Mouse (Mus musculus) MEL (cell line): ENCODE measurements around the gene Osbpl11. TPM values are rescaled to one million over a fixed set of nuclear protein-coding genes. Genes with fewer than 3 reads are reported as not detected.

ENCODE experiments used
- DNase-seq: peaks from one replicate; pipeline ENCODE4 v3.0.0; 2011; ENCODE audit warnings: low read depth, low spot score
- H3K27ac ChIP-seq: 2 replicates; pipeline ENCODE4 v1.5.1; 2012; ENCODE audit warnings: low read depth, mild to moderate bottlenecking, control low read depth, low read length, moderate library complexity; ENCODE audit not compliant: control insufficient read depth
- H3K27me3 ChIP-seq, 2 experiments: fragments of 150-350 bp in 1 of 2; sonication (generic) in 1 of 2; 2 replicates each; pipeline ENCODE4 v1.6.1; 2012; ENCODE audit warnings: low read length in 2 of 2, mild to moderate bottlenecking in 2 of 2, improper control_type of control experiment in 1 of 2, moderate library complexity in 1 of 2; ENCODE audit not compliant: insufficient read depth in 2 of 2, control insufficient read depth in 1 of 2
- H3K36me3 ChIP-seq, 2 experiments: 2 replicates each; pipeline ENCODE4 v1.6.1; 2012 to 2014; ENCODE audit warnings: low read length in 2 of 2, improper control_type of control experiment in 1 of 2, inconsistent platforms in 1 of 2, mild to moderate bottlenecking in 1 of 2; ENCODE audit not compliant: insufficient read depth in 2 of 2, control insufficient read depth in 1 of 2
- H3K4me1 ChIP-seq, 2 experiments: fragments of 150-350 bp in 1 of 2; sonication (generic) in 1 of 2; 2 replicates each; pipeline ENCODE4 v1.6.1; 2012; ENCODE audit warnings: low read length in 2 of 2, improper control_type of control experiment in 1 of 2, mild to moderate bottlenecking in 1 of 2; ENCODE audit not compliant: insufficient read depth in 2 of 2, control insufficient read depth in 1 of 2
- H3K4me3 ChIP-seq, 2 experiments: fragments of 150-350 bp in 1 of 2; sonication (generic) in 1 of 2; 2 replicates each; pipeline ENCODE4 v1.5.1; 2012; ENCODE audit warnings: low read depth in 2 of 2, low read length in 2 of 2, mild to moderate bottlenecking in 2 of 2, moderate library complexity in 2 of 2, control low read depth in 1 of 2, improper control_type of control experiment in 1 of 2; ENCODE audit not compliant: control insufficient read depth in 1 of 2, insufficient read depth in 1 of 2
- H3K79me2 ChIP-seq: 2 replicates; pipeline ENCODE4 v1.6.1; 2012; ENCODE audit warnings: mild to moderate bottlenecking, low read length, moderate library complexity; ENCODE audit not compliant: control insufficient read depth, poor library complexity, insufficient read depth
- H3K9ac ChIP-seq: 2 replicates; pipeline ENCODE4 v1.6.1; 2012; ENCODE audit warnings: low read depth, mild to moderate bottlenecking, control low read depth, low read length, moderate library complexity; ENCODE audit not compliant: control insufficient read depth, poor library complexity, severe bottlenecking
- H3K9me3 ChIP-seq: fragments of 150-350 bp; sonication (generic); replicated peaks from 2 replicates; pipeline ENCODE4 v1.6.1; 2012; ENCODE audit warnings: mild to moderate bottlenecking, low read length, improper control_type of control experiment, moderate library complexity; ENCODE audit not compliant: insufficient read depth
- BHLHE40 ChIP-seq: IDR thresholded peaks from 2 replicates; pipeline ENCODE4 v1.6.1; 2012; ENCODE audit warnings: low read depth, mild to moderate bottlenecking, inconsistent platforms, low read length, improper control_type of control experiment, borderline replicate concordance
- CHD1 ChIP-seq: IDR thresholded peaks from 2 replicates; pipeline ENCODE4 v1.6.1; 2012; ENCODE audit warnings: low read depth, mild to moderate bottlenecking, inconsistent platforms, low read length, improper control_type of control experiment
- CHD2 ChIP-seq: IDR thresholded peaks from 2 replicates; pipeline ENCODE4 v1.6.1; 2011; ENCODE audit warnings: low read length, improper control_type of control experiment
- CTCF ChIP-seq, 3 experiments: IDR thresholded peaks in 2 of 3; conservative IDR thresholded peaks in 1 of 3; 2 replicates each; pipeline ENCODE4 v1.5.1; 2011 to 2012; ENCODE audit warnings: low read length in 3 of 3, low read depth in 2 of 3, mild to moderate bottlenecking in 2 of 3, improper control_type of control experiment in 1 of 3, inconsistent platforms in 1 of 3, mixed read lengths in 1 of 3, moderate library complexity in 1 of 3; ENCODE audit not compliant: control insufficient read depth in 1 of 3, insufficient read depth in 1 of 3, poor library complexity in 1 of 3, severe bottlenecking in 1 of 3
- E2F4 ChIP-seq: IDR thresholded peaks from 2 replicates; pipeline ENCODE4 v1.6.1; 2011; ENCODE audit warnings: low read depth, low read length, improper control_type of control experiment, borderline replicate concordance
- EP300 ChIP-seq, 2 experiments: IDR thresholded peaks; 2 replicates each; pipeline ENCODE4 v1.6.1; 2011; ENCODE audit warnings: improper control_type of control experiment in 2 of 2, low read length in 2 of 2, low read depth in 1 of 2, mild to moderate bottlenecking in 1 of 2
- ETS1 ChIP-seq: IDR thresholded peaks from 2 replicates; pipeline ENCODE4 v1.6.1; 2012; ENCODE audit warnings: low read depth, mild to moderate bottlenecking, inconsistent platforms, low read length, improper control_type of control experiment, moderate library complexity
- GATA1 ChIP-seq: IDR thresholded peaks from 2 replicates; pipeline ENCODE4 v1.6.1; 2011; ENCODE audit warnings: low read depth, low read length, improper control_type of control experiment
- HCFC1 ChIP-seq: IDR thresholded peaks from 2 replicates; pipeline ENCODE4 v1.6.1; 2012; ENCODE audit warnings: low read depth, mild to moderate bottlenecking, inconsistent platforms, low read length, improper control_type of control experiment, moderate library complexity
- JUND ChIP-seq: IDR thresholded peaks from 2 replicates; pipeline ENCODE4 v1.6.1; 2011; ENCODE audit warnings: low read depth, mild to moderate bottlenecking, improper control_type of control experiment, low read length
- KAT2A ChIP-seq: conservative IDR thresholded peaks from 2 replicates; pipeline ENCODE4 v1.6.1; 2012; ENCODE audit warnings: low read depth, low read length, improper control_type of control experiment, inconsistent platforms
- MAX ChIP-seq: IDR thresholded peaks from 2 replicates; pipeline ENCODE4 v1.6.1; 2011; ENCODE audit warnings: low read length, improper control_type of control experiment
- MAZ ChIP-seq: IDR thresholded peaks from 2 replicates; pipeline ENCODE4 v1.6.1; 2012; ENCODE audit warnings: low read depth, mild to moderate bottlenecking, inconsistent platforms, low read length, improper control_type of control experiment
- MXI1 ChIP-seq: IDR thresholded peaks from 2 replicates; pipeline ENCODE4 v1.6.1; 2011; ENCODE audit warnings: mild to moderate bottlenecking, low read depth, low read length, improper control_type of control experiment
- MYB ChIP-seq: IDR thresholded peaks from 2 replicates; pipeline ENCODE4 v1.6.1; 2011; ENCODE audit warnings: mild to moderate bottlenecking, low read depth, low read length, improper control_type of control experiment
- MYC ChIP-seq: IDR thresholded peaks from 2 replicates; pipeline ENCODE4 v1.6.1; 2011; ENCODE audit warnings: low read depth, mild to moderate bottlenecking, low read length, improper control_type of control experiment, moderate library complexity
- NRF1 ChIP-seq: IDR thresholded peaks from 2 replicates; pipeline ENCODE4 v1.6.1; 2014; ENCODE audit warnings: low read depth, mild to moderate bottlenecking, inconsistent platforms, low read length, improper control_type of control experiment, moderate library complexity; ENCODE audit not compliant: poor library complexity, insufficient read depth, severe bottlenecking
- POLR2A ChIP-seq, 2 experiments: IDR thresholded peaks; 2 replicates each; pipeline ENCODE4 v1.6.1; 2011 to 2012; ENCODE audit warnings: low read length in 2 of 2, mild to moderate bottlenecking in 2 of 2, control low read depth in 1 of 2, improper control_type of control experiment in 1 of 2, low read depth in 1 of 2, moderate library complexity in 1 of 2; ENCODE audit not compliant: control insufficient read depth in 1 of 2, insufficient read depth in 1 of 2, poor library complexity in 1 of 2
- POLR2AphosphoS2 ChIP-seq: IDR thresholded peaks from 2 replicates; pipeline ENCODE4 v1.6.1; 2011; ENCODE audit warnings: low read length, improper control_type of control experiment
- POLR2AphosphoS5 ChIP-seq: IDR thresholded peaks from 2 replicates; pipeline ENCODE4 v1.6.1; 2012; ENCODE audit warnings: low read depth, borderline replicate concordance, mild to moderate bottlenecking, inconsistent platforms, low read length, moderate library complexity, mixed read lengths
- RCOR1 ChIP-seq: IDR thresholded peaks from 2 replicates; pipeline ENCODE4 v1.6.1; 2012; ENCODE audit warnings: low read depth, mild to moderate bottlenecking, inconsistent platforms, low read length, improper control_type of control experiment
- SIN3A ChIP-seq: IDR thresholded peaks from 2 replicates; pipeline ENCODE4 v1.6.1; 2012; ENCODE audit warnings: low read length, improper control_type of control experiment, inconsistent platforms
- SMC3 ChIP-seq: IDR thresholded peaks from 2 replicates; pipeline ENCODE4 v1.6.1; 2011; ENCODE audit warnings: low read depth, low read length, improper control_type of control experiment
- TAL1 ChIP-seq: IDR thresholded peaks from 2 replicates; pipeline ENCODE4 v1.6.1; 2012; ENCODE audit warnings: mild to moderate bottlenecking, inconsistent platforms, low read length, moderate library complexity, mixed read lengths
- TCF12 ChIP-seq: IDR thresholded peaks from 2 replicates; pipeline ENCODE4 v1.6.1; 2014; ENCODE audit warnings: low read depth, mild to moderate bottlenecking, inconsistent platforms, low read length, improper control_type of control experiment, moderate library complexity
- USF1 ChIP-seq: IDR thresholded peaks from 2 replicates; pipeline ENCODE4 v1.6.1; 2014; ENCODE audit warnings: low read depth, mild to moderate bottlenecking, inconsistent platforms, low read length, improper control_type of control experiment, moderate library complexity
- USF2 ChIP-seq, 2 experiments: IDR thresholded peaks; 2 replicates each; pipeline ENCODE4 v1.6.1; 2011 to 2012; ENCODE audit warnings: improper control_type of control experiment in 2 of 2, low read length in 2 of 2, borderline replicate concordance in 1 of 2, inconsistent platforms in 1 of 2, low read depth in 1 of 2, mild to moderate bottlenecking in 1 of 2; ENCODE audit not compliant: insufficient read depth in 1 of 2
- ZC3H11A ChIP-seq: IDR thresholded peaks from 2 replicates; pipeline ENCODE4 v1.6.1; 2012; ENCODE audit warnings: low read depth, mild to moderate bottlenecking, inconsistent platforms, low read length, improper control_type of control experiment
- ZKSCAN1 ChIP-seq: IDR thresholded peaks from 2 replicates; pipeline ENCODE4 v1.6.1; 2012; ENCODE audit warnings: low read depth, mild to moderate bottlenecking, inconsistent platforms, low read length, improper control_type of control experiment, moderate library complexity
- ZMIZ1 ChIP-seq: IDR thresholded peaks from 2 replicates; pipeline ENCODE4 v1.6.1; 2012; ENCODE audit warnings: low read depth, mild to moderate bottlenecking, inconsistent platforms, low read length, improper control_type of control experiment, moderate library complexity
- ZNF384 ChIP-seq: IDR thresholded peaks from 2 replicates; pipeline ENCODE4 v1.6.1; 2012; ENCODE audit warnings: low read depth, mild to moderate bottlenecking, inconsistent platforms, low read length, improper control_type of control experiment
- polyA plus RNA-seq, 2 experiments: library from polyadenylated mRNA; stranded (reverse) in 1 of 2; unstranded in 1 of 2; fragments of >175 nt in 1 of 2; fragments of >200 nt in 1 of 2; gene quantifications; 2 replicates each; pipeline versions ENCODE4 v1.2.1 to v1.2.4; 2012; ENCODE audit warnings: low replicate concordance in 2 of 2, low read depth in 1 of 2; ENCODE audit not compliant: insufficient read length in 2 of 2, insufficient read depth in 1 of 2, missing spikeins in 1 of 2
- total RNA-seq: library from RNA; depleted of rRNA; stranded (reverse); fragments of 300-350 nt; gene quantifications from 2 replicates; pipeline ENCODE4 v1.2.3, GENCODE M21; 2012

Gene Osbpl11
- total and polyA plus RNA-seq, 3 experiments, result 6.9 to 10.3 TPM; not detected in 1

- no peaks in the 10 kb centered on the region for H3K4me1 ChIP-seq
- H3K36me3 ChIP-seq, result peaks cover 0 to 3% of the 10 kb centered on the region in 2 experiments; a peak in 3 of 4 replicates
- no peak overlapping the region for H3K27ac ChIP-seq
- H3K9ac ChIP-seq, result no peak overlapping the region
- H3K79me2 ChIP-seq, result peaks cover 7% of the 10 kb centered on the region
- DNase-seq, result no peak
- H3K27me3 ChIP-seq, result no peaks in the 10 kb centered on the region
- no peak for TF ChIP-seq HCFC1
- no peak for TF ChIP-seq ZNF384
- TF ChIP-seq USF2 (IDR thresholded peaks at IDR 0.05; ENCODE audit: borderline replicate concordance in 1 of 2, insufficient read depth in 1 of 2, low read depth in 1 of 2, low read length in 2 of 2), result no peak
- TF ChIP-seq E2F4, result no peak
- no peak for TF ChIP-seq JUND
- TF ChIP-seq KAT2A, result no peak
- no peak for TF ChIP-seq MYC
- TF ChIP-seq ETS1, result no peak
- TF ChIP-seq ZKSCAN1, result no peak
- TF ChIP-seq POLR2A (IDR thresholded peaks at IDR 0.05; ENCODE audit: control insufficient read depth in 1 of 2, insufficient read depth in 1 of 2, low read depth in 1 of 2, low read length in 2 of 2, poor library complexity in 1 of 2), result no peak
- H3K4me3 ChIP-seq, result no peak overlapping the region
- no peaks in the 10 kb centered on the region for H3K9me3 ChIP-seq
Observed at GRCm38 (mm10) chr16:33247006-33247405, 62.1 kb downstream of the Osbpl11 start.

- peak overlapping the region; percentile 93 to 97 for H3K4me3 ChIP-seq
- H3K27ac ChIP-seq, result peak overlapping the region; percentile 76
- H3K4me1 ChIP-seq, result no peaks in the 10 kb centered on the region; a peak in 1 of 4 replicates
- no peaks in the 10 kb centered on the region for H3K27me3 ChIP-seq
- peaks cover 0 to 5% of the 10 kb centered on the region in 2 experiments; a peak in 2 of 4 replicates for H3K36me3 ChIP-seq
- DNase-seq, result peak; percentile 72
- no peaks in the 10 kb centered on the region for H3K9me3 ChIP-seq
- H3K79me2 ChIP-seq, result peaks cover 10% of the 10 kb centered on the region
- peak overlapping the region; percentile 96 for H3K9ac ChIP-seq
- TF ChIP-seq JUND (no peak), GATA1 (peak; percentile 52), ZMIZ1 (no peak), CHD1 (peak; percentile 87; the same call in 1 of the 2 replicates), CTCF (IDR thresholded peaks at IDR 0.05 in 2 of 3, conservative IDR thresholded peaks at IDR 0.05 in 1 of 3; ENCODE audit: control insufficient read depth in 1 of 3, insufficient read depth in 1 of 3, low read depth in 2 of 3, low read length in 3 of 3, poor library complexity in 1 of 3, severe bottlenecking in 1 of 3) (no peak), MYC (no peak), NRF1 (no peak), TCF12 (no peak), MAZ (no peak), BHLHE40 (no peak), SIN3A (peak; percentile 64), TAL1 (no peak), SMC3 (no peak), RCOR1 (no peak), POLR2AphosphoS5 (no peak), USF1 (no peak), MXI1 (peak; percentile 46; the same call in 1 of the 2 replicates), MAX (no peak), POLR2AphosphoS2 (0 out of 2 replicates have a peak, but pooled peaks have one; percentile 15), ETS1 (0 out of 2 replicates have a peak, but pooled peaks have one; percentile 11), ZKSCAN1 (no peak), ZC3H11A (no peak), EP300 (IDR thresholded peaks at IDR 0.05; ENCODE audit: low read depth in 1 of 2, low read length in 2 of 2) (no peak), CHD2 (no peak), ZNF384 (no peak), MYB (no peak)
Observed at GRCm38 (mm10) chr16:33250651-33251120, 65.8 kb downstream of the Osbpl11 start.
